Mouse (Mus musculus): ENCODE results near the gene Tbcd. TPM values are rescaled to one million over a fixed set of nuclear protein-coding genes. Genes with fewer than 3 reads are reported as not detected.

Gene Tbcd
- polyA plus RNA-seq, 1 experiment from 2014 or later = 29.8 TPM

GRCm38 (mm10) chr11:121543287-121543856 is 91.6 kb downstream of the Tbcd start:
- Histone ChIP-seq H3K4me3 (replicated peaks; ENCODE audit: low read depth, low read length) (no peak overlapping the region), H3K9me3 (replicated peaks; ENCODE audit: low read length) (no peaks in the 10 kb centered on the region), H3K36me3 (ENCODE audit: insufficient read depth, low read length) (no peaks in the 10 kb centered on the region), H3K9ac (ENCODE audit: low read depth, low read length) (no peak overlapping the region), H3K4me1 (replicated peaks; ENCODE audit: insufficient read depth, low read length) (no peaks in the 10 kb centered on the region), H3K27ac (peak overlapping the region; percentile 54; the same call in 1 of the 2 replicates), H3K27me3 (ENCODE audit: insufficient read depth, low read length) (no peaks in the 10 kb centered on the region), H3K4me2 (ENCODE audit: low read length) (no peak overlapping the region)
- ATAC-seq (replicated peaks; ENCODE audit: low FRiP score, low read depth) = no peak
- DNase-seq (ENCODE audit: low spot score) = no peak
- WGBS = 81% methylated on average over 5 of the region's 5 CpGs
- no peak for TF ChIP-seq CTCF (IDR thresholded peaks at IDR 0.05; ENCODE audit: low read depth)

- Histone ChIP-seq H3K4me1 (replicated peaks; ENCODE audit: insufficient read depth, low read length) (peaks cover 1% of the 10 kb centered on the region; the same call in 1 of the 2 replicates), H3K9me3 (replicated peaks; ENCODE audit: low read length) (no peaks in the 10 kb centered on the region), H3K4me3 (replicated peaks; ENCODE audit: low read depth, low read length) (no peak overlapping the region), H3K27ac (peak overlapping the region; percentile 55; the same call in 1 of the 2 replicates), H3K36me3 (ENCODE audit: insufficient read depth, low read length) (no peaks in the 10 kb centered on the region), H3K4me2 (ENCODE audit: low read length) (no peak overlapping the region), H3K9ac (ENCODE audit: low read depth, low read length) (no peak overlapping the region), H3K27me3 (ENCODE audit: insufficient read depth, low read length) (no peaks in the 10 kb centered on the region)
- ATAC-seq (replicated peaks; ENCODE audit: low FRiP score, low read depth) = peak; percentile 84
- peak; percentile 40 for DNase-seq (ENCODE audit: low spot score)
- WGBS = 70% methylated on average over 9 of the region's 9 CpGs
- TF ChIP-seq CTCF (IDR thresholded peaks at IDR 0.05; ENCODE audit: low read depth) = no peak
Measured at GRCm38 (mm10) chr11:121543922-121544321, 92.2 kb downstream of the Tbcd start.

GRCm38 (mm10) chr11:121544755-121545397 is 93.1 kb downstream of the Tbcd start:
- no peak for TF ChIP-seq CTCF (IDR thresholded peaks at IDR 0.05; ENCODE audit: low read depth)
- Histone ChIP-seq H3K9ac (ENCODE audit: low read depth, low read length) (no peak overlapping the region), H3K4me2 (ENCODE audit: low read length) (no peak overlapping the region), H3K36me3 (ENCODE audit: insufficient read depth, low read length) (no peaks in the 10 kb centered on the region), H3K4me1 (replicated peaks; ENCODE audit: insufficient read depth, low read length) (peaks cover 10% of the 10 kb centered on the region), H3K27ac (peak overlapping the region; percentile 55; the same call in 1 of the 2 replicates), H3K4me3 (replicated peaks; ENCODE audit: low read depth, low read length) (no peak overlapping the region), H3K27me3 (ENCODE audit: insufficient read depth, low read length) (no peaks in the 10 kb centered on the region), H3K9me3 (replicated peaks; ENCODE audit: low read length) (no peaks in the 10 kb centered on the region)
- no peak for ATAC-seq (replicated peaks; ENCODE audit: low FRiP score, low read depth)
- WGBS = 43% methylated on average over 7 of the region's 7 CpGs
- no peak for DNase-seq (ENCODE audit: low spot score)

- Histone ChIP-seq H3K4me2 (ENCODE audit: low read length) (no peak overlapping the region), H3K27ac (no peak overlapping the region), H3K9ac (ENCODE audit: low read depth, low read length) (no peak overlapping the region), H3K27me3 (ENCODE audit: insufficient read depth, low read length) (no peaks in the 10 kb centered on the region), H3K4me1 (replicated peaks; ENCODE audit: insufficient read depth, low read length) (peaks cover 17% of the 10 kb centered on the region), H3K9me3 (replicated peaks; ENCODE audit: low read length) (no peaks in the 10 kb centered on the region), H3K4me3 (replicated peaks; ENCODE audit: low read depth, low read length) (no peak overlapping the region), H3K36me3 (ENCODE audit: insufficient read depth, low read length) (no peaks in the 10 kb centered on the region)
- no peak for TF ChIP-seq CTCF (IDR thresholded peaks at IDR 0.05; ENCODE audit: low read depth)
- ATAC-seq (replicated peaks; ENCODE audit: low FRiP score, low read depth) = no peak
- 80% methylated on average over 3 of the region's 3 CpGs for WGBS
- DNase-seq (ENCODE audit: low spot score) = no peak
Measured at GRCm38 (mm10) chr11:121545398-121546034, 93.8 kb downstream of the Tbcd start.

- Histone ChIP-seq H3K9ac (ENCODE audit: low read depth, low read length) (no peak overlapping the region), H3K4me2 (ENCODE audit: low read length) (no peak overlapping the region), H3K9me3 (replicated peaks; ENCODE audit: low read length) (no peaks in the 10 kb centered on the region), H3K27ac (no peak overlapping the region), H3K36me3 (ENCODE audit: insufficient read depth, low read length) (no peaks in the 10 kb centered on the region), H3K4me3 (replicated peaks; ENCODE audit: low read depth, low read length) (no peak overlapping the region), H3K27me3 (ENCODE audit: insufficient read depth, low read length) (no peaks in the 10 kb centered on the region), H3K4me1 (replicated peaks; ENCODE audit: insufficient read depth, low read length) (peaks cover 31% of the 10 kb centered on the region)
- DNase-seq (ENCODE audit: low spot score) (no peak), ATAC-seq (replicated peaks; ENCODE audit: low FRiP score, low read depth) (no peak)
- TF ChIP-seq CTCF (IDR thresholded peaks at IDR 0.05; ENCODE audit: low read depth) = no peak
- 86% methylated on average over 5 of the region's 5 CpGs for WGBS
Measured at GRCm38 (mm10) chr11:121547234-121547633, 95.5 kb downstream of the Tbcd start.

- H3K4me3 ChIP-seq (replicated peaks; ENCODE audit: low read depth, low read length) = no peak overlapping the region
- no peaks in the 10 kb centered on the region for H3K27me3 ChIP-seq (ENCODE audit: insufficient read depth, low read length)
- no peak for TF ChIP-seq CTCF (IDR thresholded peaks at IDR 0.05; ENCODE audit: low read depth)
- H3K4me2 ChIP-seq (ENCODE audit: low read length) = no peak overlapping the region
- no peaks in the 10 kb centered on the region for H3K9me3 ChIP-seq (replicated peaks; ENCODE audit: low read length)
- 91% methylated on average over 4 of the region's 4 CpGs for WGBS
- H3K4me1 ChIP-seq (replicated peaks; ENCODE audit: insufficient read depth, low read length) = peaks cover 32% of the 10 kb centered on the region
- ATAC-seq (replicated peaks; ENCODE audit: low FRiP score, low read depth) (no peak), DNase-seq (ENCODE audit: low spot score) (no peak)
- no peaks in the 10 kb centered on the region for H3K36me3 ChIP-seq (ENCODE audit: insufficient read depth, low read length)
- no peak overlapping the region for H3K27ac ChIP-seq
- no peak overlapping the region for H3K9ac ChIP-seq (ENCODE audit: low read depth, low read length)
Measured at GRCm38 (mm10) chr11:121547925-121548324, 96.2 kb downstream of the Tbcd start.
